Mouse (Mus musculus): ENCODE data around the gene Armh1. TPM values are rescaled to one million over a fixed set of nuclear protein-coding genes. Genes with fewer than 3 reads are reported as not detected.
"Not testable (repeated sequence)": the region's sequence is repeated elsewhere in the genome, so short reads cannot be mapped to it uniquely, and the experiment has no call there.

Armh1 gene
- total RNA-seq, 2 experiments from 2014 or later = not detected

- no peak for DNase-seq
Measured at GRCm38 (mm10) chr4:117262101-117262913, 10.4 kb upstream of the Armh1 start.

GRCm38 (mm10) chr4:117261222-117261621 is 9.3 kb upstream of the Armh1 start:
- TF ChIP-seq CTCF (IDR thresholded peaks at IDR 0.05) = no peak
- Histone ChIP-seq H3K4me3 (no peak overlapping the region), H3K27ac (no peak overlapping the region)
- intact Hi-C loops (cut with DNase I) = no loop called here
- DNase-seq = no peak

More at GRCm38 (mm10) chr4:117262101-117262913, 10.4 kb upstream of the Armh1 start:
- intact Hi-C loops (cut with DNase I) = no loop called here
- Histone ChIP-seq H3K4me3 (no peak overlapping the region), H3K27ac (no peak overlapping the region)
- TF ChIP-seq CTCF (IDR thresholded peaks at IDR 0.05) = no peak

GRCm38 (mm10) chr4:117259909-117260308 is 8.0 kb upstream of the Armh1 start:
- intact Hi-C loops (cut with DNase I); H3K4me3 ChIP-seq; H3K27ac ChIP-seq; DNase-seq: not testable (repeated sequence)

- intact Hi-C loops (cut with DNase I) = no loop called here
- Histone ChIP-seq H3K27ac (no peak overlapping the region), H3K4me3 (no peak overlapping the region)
- DNase-seq = no peak
- TF ChIP-seq CTCF (IDR thresholded peaks at IDR 0.05) = no peak
Measured at GRCm38 (mm10) chr4:117254672-117255071, 2.7 kb upstream of the Armh1 start.

GRCm38 (mm10) chr4:117254017-117254627 is 2.2 kb upstream of the Armh1 start:
- TF ChIP-seq CTCF (IDR thresholded peaks at IDR 0.05) = no peak
- DNase-seq = no peak
- intact Hi-C loops (cut with DNase I) = no loop called here
- Histone ChIP-seq H3K27ac (no peak overlapping the region; the same call in 1 of the 2 replicates), H3K4me3 (no peak overlapping the region)

- no peak overlapping the region; the same call in 1 of the 2 replicates for H3K4me3 ChIP-seq
- DNase-seq = no peak
- intact Hi-C loops (cut with DNase I) = no loop called here
- no peak for TF ChIP-seq CTCF (IDR thresholded peaks at IDR 0.05)
- peak overlapping the region; percentile 84; the same call in 1 of the 2 replicates for H3K27ac ChIP-seq
Measured at GRCm38 (mm10) chr4:117253218-117254016, 1.5 kb upstream of the Armh1 start.

- Histone ChIP-seq H3K27ac (peak overlapping the region; percentile 84), H3K4me3 (peak overlapping the region; percentile 95)
- no peak for DNase-seq
- intact Hi-C loops (cut with DNase I) = no loop called here
- TF ChIP-seq CTCF (IDR thresholded peaks at IDR 0.05) = no peak
Measured at GRCm38 (mm10) chr4:117252755-117253154, 830 bp upstream of the Armh1 start.

GRCm38 (mm10) chr4:117252351-117252750 is 426 bp upstream of the Armh1 start:
- H3K27ac ChIP-seq = peak overlapping the region; percentile 84
- intact Hi-C loops (cut with DNase I) = no loop called here
- peak; percentile 45 for DNase-seq

GRCm38 (mm10) chr4:117250982-117251381 is 943 bp downstream of the Armh1 start:
- no peak for TF ChIP-seq CTCF (IDR thresholded peaks at IDR 0.05)
- no peak for DNase-seq
- Histone ChIP-seq H3K4me3 (no peak overlapping the region), H3K27ac (no peak overlapping the region)
- intact Hi-C loops (cut with DNase I) = no loop called here

More at GRCm38 (mm10) chr4:117252351-117252750, 426 bp upstream of the Armh1 start:
- no peak for TF ChIP-seq CTCF (IDR thresholded peaks at IDR 0.05)
- H3K4me3 ChIP-seq = peak overlapping the region; percentile 95

GRCm38 (mm10) chr4:117240867-117241266 is 11.1 kb downstream of the Armh1 start:
- intact Hi-C loops (cut with DNase I) = no loop called here

GRCm38 (mm10) chr4:117239153-117239552 is 12.8 kb downstream of the Armh1 start:
- DNase-seq = no peak
- intact Hi-C loops (cut with DNase I) = no loop called here
- Histone ChIP-seq H3K4me3 (no peak overlapping the region), H3K27ac (no peak overlapping the region)
- TF ChIP-seq CTCF (IDR thresholded peaks at IDR 0.05) = no peak

More at GRCm38 (mm10) chr4:117240867-117241266, 11.1 kb downstream of the Armh1 start:
- Histone ChIP-seq H3K4me3 (no peak overlapping the region), H3K27ac (no peak overlapping the region)
- DNase-seq = no peak
- no peak for TF ChIP-seq CTCF (IDR thresholded peaks at IDR 0.05)

- TF ChIP-seq CTCF (IDR thresholded peaks at IDR 0.05) = no peak
- no peak overlapping the region for H3K27ac ChIP-seq
- DNase-seq = no peak
- intact Hi-C loops (cut with DNase I) = no loop called here
- H3K4me3 ChIP-seq = no peak overlapping the region
Measured at GRCm38 (mm10) chr4:117235822-117236221, 16.1 kb downstream of the Armh1 start.

Data from gastrocnemius, adult 2 months (tissue).